Comparison of ENCODE assay signal across 1 mouse cellular context in the genomic region with DNA sequence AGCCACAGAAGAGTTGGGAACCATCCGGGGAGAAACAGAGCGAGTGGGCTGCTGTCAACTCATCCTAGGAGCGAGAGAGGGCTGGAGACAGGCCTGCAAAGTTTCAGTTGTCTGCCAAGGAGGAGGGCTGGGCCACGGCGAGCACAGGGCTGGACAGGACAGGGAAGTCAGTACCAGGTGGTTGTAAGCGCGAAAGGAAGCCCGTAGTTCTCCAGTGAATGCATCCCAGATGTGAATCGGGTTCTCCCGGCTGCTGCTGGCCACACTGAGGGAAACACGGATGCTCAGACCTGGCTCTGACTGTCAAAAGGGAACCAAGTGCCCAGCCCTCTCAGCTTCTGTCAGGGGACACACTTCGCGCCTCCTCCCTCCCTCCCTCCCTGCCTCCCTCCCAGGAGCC.
TF ChIP-seq lines count a peak whose summit lies in the region.

No protein-coding gene starts in this region.

TF ChIP-seq in ES-E14, 5 proteins besides CTCF, POLR2A, EP300 and RAD21:
- TF ChIP-seq MAFK (IDR thresholded peaks at IDR 0.05; ENCODE audit: insufficient read depth, low read depth, low read length) (no peak), CHD2 (IDR thresholded peaks at IDR 0.05; ENCODE audit: low read depth, low read length) (no peak), ZC3H11A (IDR thresholded peaks at IDR 0.05; ENCODE audit: borderline replicate concordance, low read depth, low read length) (no peak), HCFC1 (IDR thresholded peaks at IDR 0.05; ENCODE audit: borderline replicate concordance, insufficient read depth, low read length) (no peak), ZNF384 (IDR thresholded peaks at IDR 0.05; ENCODE audit: low read depth, low read length) (no peak)
